Mouse (Mus musculus) bone marrow, adult 2 months (tissue): ENCODE measurements around the gene Gnptab.

Experiments used
- CTCF ChIP-seq: fragments of 200-500 bp; IDR thresholded peaks from 2 replicates; pipeline ENCODE4 v1.5.1; 2011; ENCODE audit warnings: low read length, control low read depth; ENCODE audit not compliant: control insufficient read depth, insufficient read depth
- POLR2A ChIP-seq: fragments of 200-500 bp; IDR thresholded peaks from 2 replicates; pipeline ENCODE4 v1.6.1; 2011; ENCODE audit warnings: low read depth, mild to moderate bottlenecking, control low read depth, low read length, borderline replicate concordance; ENCODE audit not compliant: control insufficient read depth

- TF ChIP-seq CTCF (no peak), POLR2A (no peak)
Observed at GRCm38 (mm10) chr10:88380002-88380401, 1.1 kb downstream of the Gnptab start.
